Mouse (Mus musculus): Measurements from ENCODE around the gene Tmem101.
A peak's percentile ranks its signal among the peaks of the same experiment; 100 is the strongest.
"Not testable (repeated sequence)": the region's sequence is repeated elsewhere in the genome, so short reads cannot be mapped to it uniquely, and the experiment has no call there.

The Tmem101 gene

GRCm38 (mm10) chr11:102156039-102156785, at the start of gene Tmem101:
Gene Tmem101 (minus strand): TSS chr11:102156404.
- peak; percentile 89 for DNase-seq

GRCm38 (mm10) chr11:102201408-102201821, 45.2 kb upstream of the Tmem101 start:
- DNase-seq = no peak

GRCm38 (mm10) chr11:102199856-102200255, 43.7 kb upstream of the Tmem101 start:
- no peak for DNase-seq

- DNase-seq = no peak
Observed at GRCm38 (mm10) chr11:102198245-102198644, 42.0 kb upstream of the Tmem101 start.

- peak; percentile 44 to 46 for DNase-seq
Observed at GRCm38 (mm10) chr11:102196018-102196797, 40.0 kb upstream of the Tmem101 start.

- DNase-seq = no peak
Observed at GRCm38 (mm10) chr11:102193657-102194440, 37.6 kb upstream of the Tmem101 start.

GRCm38 (mm10) chr11:102190848-102191247, 34.6 kb upstream of the Tmem101 start:
- DNase-seq = no peak

GRCm38 (mm10) chr11:102189461-102190436, 33.5 kb upstream of the Tmem101 start, which contains the start of gene G6pc3:
Gene G6pc3 (plus strand): TSS chr11:102189620.
- peak; percentile 89 for DNase-seq

- no peak for DNase-seq
Observed at GRCm38 (mm10) chr11:102188980-102189379, 32.8 kb upstream of the Tmem101 start.

GRCm38 (mm10) chr11:102186235-102186634, 30.0 kb upstream of the Tmem101 start:
- DNase-seq = no peak

- no peak for DNase-seq
Observed at GRCm38 (mm10) chr11:102185677-102186076, 29.5 kb upstream of the Tmem101 start.

- DNase-seq = peak; percentile 97 to 98
Observed at GRCm38 (mm10) chr11:102184646-102185495, 28.7 kb upstream of the Tmem101 start, which contains the start of gene Lsm12. Gene Lsm12 (minus strand): TSS chr11:102185296.

GRCm38 (mm10) chr11:102184253-102184645, 28.0 kb upstream of the Tmem101 start:
- DNase-seq = no peak

- no peak for DNase-seq
Observed at GRCm38 (mm10) chr11:102179836-102180235, 23.6 kb upstream of the Tmem101 start.

GRCm38 (mm10) chr11:102168689-102169088, 12.5 kb upstream of the Tmem101 start:
- no peak for DNase-seq

- peak; percentile 31 to 36 for DNase-seq
Observed at GRCm38 (mm10) chr11:102167539-102167938, 11.3 kb upstream of the Tmem101 start.

- DNase-seq = peak; percentile 59 to 71
Observed at GRCm38 (mm10) chr11:102165971-102166722, 9.9 kb upstream of the Tmem101 start.

GRCm38 (mm10) chr11:102159781-102160180, 3.6 kb upstream of the Tmem101 start:
- DNase-seq = peak; percentile 69 to 72

- DNase-seq = not testable (repeated sequence)
Observed at GRCm38 (mm10) chr11:102158024-102158423, 1.8 kb upstream of the Tmem101 start.

- DNase-seq = no peak
Observed at GRCm38 (mm10) chr11:102156786-102157089, 534 bp upstream of the Tmem101 start.
